Mouse (Mus musculus): Measurements from ENCODE around the gene Ift81. TPM values are rescaled to one million over a fixed set of nuclear protein-coding genes. Genes with fewer than 3 reads are reported as not detected.

The Ift81 gene
- polyA plus RNA-seq, 1 experiment from 2014 or later, result 41.8 TPM

DNA sequence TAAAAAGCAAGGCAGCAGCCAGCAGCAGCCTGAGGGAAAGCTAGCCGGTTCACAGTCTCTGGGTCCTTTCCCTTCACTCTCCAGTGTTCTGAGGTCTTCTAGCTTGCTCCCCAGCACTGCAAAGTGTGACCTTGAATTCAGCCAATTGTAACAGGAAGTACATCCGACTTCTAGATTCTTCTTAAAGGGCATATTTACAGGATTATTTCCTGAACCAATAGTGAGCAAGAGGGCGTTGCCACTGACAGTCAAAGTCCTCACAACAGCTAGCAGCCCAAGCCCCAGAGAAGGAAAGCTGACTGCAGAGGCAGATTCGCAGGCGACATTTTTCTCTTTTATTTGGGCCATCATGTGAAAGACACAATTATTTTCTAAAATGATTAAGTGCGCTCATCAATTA, 65.6 kb downstream of the Ift81 start:
- H3K36me3 ChIP-seq, result 0 out of 2 replicates have a peak, but pooled peaks cover 14% of the 10 kb centered on the region
- H3K4me1 ChIP-seq (replicated peaks), result 0 out of 2 replicates have a peak, but pooled peaks cover 10% of the 10 kb centered on the region
- no peak for ATAC-seq (ENCODE audit: insufficient number of reproducible peaks, insufficient read depth, low FRiP score, low TSS enrichment, low read depth)
- H3K9me3 ChIP-seq, result no peaks in the 10 kb centered on the region
- 75% methylated on average over 6 of the region's 6 CpGs for WGBS
- H3K4me2 ChIP-seq, result no peak overlapping the region
- H3K27me3 ChIP-seq, result no peaks in the 10 kb centered on the region
- H3K9ac ChIP-seq (replicated peaks), result no peak overlapping the region
- no peak overlapping the region for H3K4me3 ChIP-seq (replicated peaks)
- H3K27ac ChIP-seq, result no peak overlapping the region

- H3K27ac ChIP-seq, result no peak overlapping the region
- no peak for ATAC-seq (ENCODE audit: insufficient number of reproducible peaks, insufficient read depth, low FRiP score, low TSS enrichment, low read depth)
- H3K4me2 ChIP-seq, result no peak overlapping the region
- 21% methylated on average over 6 of the region's 6 CpGs for WGBS
- H3K4me3 ChIP-seq (replicated peaks), result no peak overlapping the region
- H3K4me1 ChIP-seq (replicated peaks), result 0 out of 2 replicates have a peak, but pooled peaks cover 10% of the 10 kb centered on the region
- no peaks in the 10 kb centered on the region for H3K27me3 ChIP-seq
- H3K9ac ChIP-seq (replicated peaks), result no peak overlapping the region
- H3K9me3 ChIP-seq, result no peaks in the 10 kb centered on the region
- 0 out of 2 replicates have a peak, but pooled peaks cover 11% of the 10 kb centered on the region for H3K36me3 ChIP-seq
Observed at GRCm38 (mm10) chr5:122547810-122548209, 66.5 kb downstream of the Ift81 start.

DNA sequence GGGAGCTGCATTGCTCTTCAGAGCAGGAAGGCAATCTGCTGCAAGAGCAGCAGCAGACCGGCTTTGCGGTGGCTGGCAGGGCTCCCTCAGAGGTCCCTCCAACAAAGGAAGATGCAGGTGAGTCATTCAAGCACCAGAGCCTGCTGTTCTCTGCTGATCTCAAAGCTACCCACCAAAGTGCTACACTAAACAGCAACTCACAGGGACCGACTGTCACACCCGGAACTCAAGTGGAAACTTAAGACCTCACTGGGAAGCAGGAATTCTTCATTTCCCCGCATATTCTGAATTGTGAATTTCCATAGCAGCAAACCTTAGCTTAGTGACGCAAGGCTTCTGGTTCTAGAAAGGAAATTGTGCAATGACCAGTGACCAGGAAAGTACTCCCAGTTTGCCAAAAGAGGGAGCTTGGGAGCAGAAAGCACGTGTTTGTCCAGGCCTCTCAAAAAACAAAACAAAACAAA, 67.0 kb downstream of the Ift81 start:
- H3K9ac ChIP-seq (replicated peaks), result no peak overlapping the region
- H3K36me3 ChIP-seq, result 0 out of 2 replicates have a peak, but pooled peaks cover 6% of the 10 kb centered on the region
- H3K4me3 ChIP-seq (replicated peaks), result no peak overlapping the region
- no peaks in the 10 kb centered on the region for H3K9me3 ChIP-seq
- no peak for ATAC-seq (ENCODE audit: insufficient number of reproducible peaks, insufficient read depth, low FRiP score, low TSS enrichment, low read depth)
- H3K4me2 ChIP-seq, result no peak overlapping the region
- H3K27me3 ChIP-seq, result no peaks in the 10 kb centered on the region
- H3K4me1 ChIP-seq (replicated peaks), result 0 out of 2 replicates have a peak, but pooled peaks cover 10% of the 10 kb centered on the region
- 60% methylated on average over 7 of the region's 7 CpGs for WGBS
- H3K27ac ChIP-seq, result no peak overlapping the region

DNA sequence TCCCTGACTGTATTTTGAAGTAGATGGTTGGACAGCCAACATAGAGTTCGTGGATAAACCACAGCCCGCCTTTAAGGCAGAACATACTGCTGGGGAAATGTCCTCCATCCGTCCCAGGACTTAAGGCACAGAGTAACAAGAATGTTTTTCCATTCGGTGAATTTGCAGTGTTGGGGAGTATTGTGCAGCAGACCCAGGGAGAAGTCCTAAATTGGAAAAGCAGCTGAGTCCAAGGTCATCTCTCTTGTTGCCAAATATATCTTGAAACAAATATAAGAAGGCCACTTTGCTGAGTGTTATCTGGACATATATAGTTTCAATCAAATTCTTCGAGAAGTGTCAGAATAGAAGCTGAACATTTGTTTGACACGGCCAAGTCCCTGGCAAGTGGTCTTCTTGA, 70.9 kb downstream of the Ift81 start:
- Histone ChIP-seq H3K27me3 (no peaks in the 10 kb centered on the region), H3K9ac (replicated peaks) (no peak overlapping the region), H3K27ac (no peak overlapping the region), H3K9me3 (no peaks in the 10 kb centered on the region), H3K4me2 (no peak overlapping the region), H3K4me3 (replicated peaks) (no peak overlapping the region), H3K4me1 (replicated peaks) (0 out of 2 replicates have a peak, but pooled peaks cover 4% of the 10 kb centered on the region), H3K36me3 (0 out of 2 replicates have a peak, but pooled peaks cover 13% of the 10 kb centered on the region)
- 89% methylated on average over 6 of the region's 6 CpGs for WGBS
- ATAC-seq (ENCODE audit: insufficient number of reproducible peaks, insufficient read depth, low FRiP score, low TSS enrichment, low read depth), result no peak

DNA sequence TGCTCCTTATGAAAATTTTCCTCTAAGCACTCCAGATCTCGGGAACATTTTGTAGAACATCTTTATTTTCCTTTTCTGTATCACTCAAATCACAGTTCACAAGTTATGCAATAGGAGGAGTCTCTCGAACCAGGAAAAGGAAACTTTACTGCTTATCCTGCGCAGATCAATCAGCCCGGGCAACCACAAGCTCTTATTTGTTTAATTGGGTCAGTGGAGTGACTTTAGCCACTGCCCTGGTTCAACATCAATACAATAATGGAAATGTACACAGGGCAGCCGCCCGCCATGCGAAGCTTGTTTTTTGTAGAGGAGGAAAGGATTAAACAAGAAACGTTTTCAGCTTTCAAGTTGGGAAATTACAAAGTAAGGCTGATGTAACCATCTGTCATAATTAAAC, 72.4 kb downstream of the Ift81 start:
- no peaks in the 10 kb centered on the region for H3K27me3 ChIP-seq
- no peak overlapping the region for H3K4me2 ChIP-seq
- H3K36me3 ChIP-seq, result 0 out of 2 replicates have a peak, but pooled peaks cover 14% of the 10 kb centered on the region
- H3K27ac ChIP-seq, result no peak overlapping the region
- H3K9ac ChIP-seq (replicated peaks), result no peak overlapping the region
- no peak for ATAC-seq (ENCODE audit: insufficient number of reproducible peaks, insufficient read depth, low FRiP score, low TSS enrichment, low read depth)
- H3K9me3 ChIP-seq, result no peaks in the 10 kb centered on the region
- 90% methylated on average over 8 of the region's 8 CpGs for WGBS
- no peaks in the 10 kb centered on the region for H3K4me1 ChIP-seq (replicated peaks)
- no peak overlapping the region for H3K4me3 ChIP-seq (replicated peaks)

DNA sequence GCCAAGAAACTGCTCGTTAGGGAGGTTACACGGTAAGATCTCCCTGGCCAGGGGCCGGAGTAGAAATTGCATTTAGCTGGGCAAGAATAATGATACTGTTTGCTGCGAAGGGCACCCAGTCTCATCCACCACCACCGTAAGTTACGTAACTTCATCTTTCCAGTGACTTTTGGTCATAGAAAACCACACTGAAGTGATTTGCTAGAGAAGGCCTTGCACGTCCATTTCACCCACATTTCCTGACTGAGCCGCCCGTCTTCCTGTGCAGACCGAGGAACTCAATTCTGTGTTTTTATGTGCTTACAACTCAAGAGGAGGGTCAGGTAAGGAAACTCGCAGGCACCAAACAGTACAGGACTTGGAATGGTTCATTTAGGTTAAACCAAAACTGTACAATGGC, 76.2 kb downstream of the Ift81 start:
- H3K4me2 ChIP-seq, result no peak overlapping the region
- H3K27me3 ChIP-seq, result no peaks in the 10 kb centered on the region
- ATAC-seq (ENCODE audit: insufficient number of reproducible peaks, insufficient read depth, low FRiP score, low TSS enrichment, low read depth), result no peak
- H3K4me1 ChIP-seq (replicated peaks), result no peaks in the 10 kb centered on the region
- no peaks in the 10 kb centered on the region for H3K9me3 ChIP-seq
- WGBS, result 88% methylated on average over 11 of the region's 11 CpGs
- H3K4me3 ChIP-seq (replicated peaks), result no peak overlapping the region
- no peak overlapping the region for H3K27ac ChIP-seq
- H3K36me3 ChIP-seq, result 0 out of 2 replicates have a peak, but pooled peaks cover 13% of the 10 kb centered on the region
- no peak overlapping the region for H3K9ac ChIP-seq (replicated peaks)

DNA sequence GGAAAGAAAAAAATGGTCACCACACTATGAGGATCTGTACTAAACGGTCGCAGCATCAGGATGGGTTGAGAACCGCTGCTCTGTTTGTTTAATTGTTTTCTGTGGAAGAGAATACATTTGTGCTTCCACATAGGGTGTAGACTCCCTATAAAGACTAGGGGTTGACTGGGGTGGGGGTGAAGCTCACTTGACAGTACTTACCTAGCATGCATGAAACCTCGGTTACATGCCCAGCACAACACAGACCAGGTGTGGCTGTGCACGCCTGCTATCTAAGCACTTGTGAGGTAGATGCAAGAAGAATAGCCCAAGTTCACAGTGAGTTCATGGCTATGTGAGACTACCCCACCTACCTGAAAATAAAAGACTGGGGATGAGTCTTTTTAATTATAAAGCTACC, 76.7 kb downstream of the Ift81 start:
- no peak overlapping the region for H3K9ac ChIP-seq (replicated peaks)
- H3K27ac ChIP-seq, result no peak overlapping the region
- H3K4me2 ChIP-seq, result no peak overlapping the region
- no peak for ATAC-seq (ENCODE audit: insufficient number of reproducible peaks, insufficient read depth, low FRiP score, low TSS enrichment, low read depth)
- H3K36me3 ChIP-seq, result 0 out of 2 replicates have a peak, but pooled peaks cover 13% of the 10 kb centered on the region
- no peaks in the 10 kb centered on the region for H3K9me3 ChIP-seq
- H3K4me3 ChIP-seq (replicated peaks), result no peak overlapping the region
- no peaks in the 10 kb centered on the region for H3K4me1 ChIP-seq (replicated peaks)
- 95% methylated on average over 5 of the region's 5 CpGs for WGBS
- H3K27me3 ChIP-seq, result no peaks in the 10 kb centered on the region

GRCm38 (mm10) chr5:122533884-122534283, 80.4 kb downstream of the Ift81 start:
- Histone ChIP-seq H3K4me2 (no peak overlapping the region), H3K9ac (replicated peaks) (no peak overlapping the region), H3K27me3 (no peaks in the 10 kb centered on the region), H3K4me1 (replicated peaks) (peaks cover 16% of the 10 kb centered on the region), H3K36me3 (peaks cover 8% of the 10 kb centered on the region; the same call in 1 of the 2 replicates), H3K4me3 (replicated peaks) (no peak overlapping the region), H3K9me3 (no peaks in the 10 kb centered on the region), H3K27ac (no peak overlapping the region)
- WGBS, result 89% methylated on average over 8 of the region's 8 CpGs
- no peak for ATAC-seq (ENCODE audit: insufficient number of reproducible peaks, insufficient read depth, low FRiP score, low TSS enrichment, low read depth)

DNA sequence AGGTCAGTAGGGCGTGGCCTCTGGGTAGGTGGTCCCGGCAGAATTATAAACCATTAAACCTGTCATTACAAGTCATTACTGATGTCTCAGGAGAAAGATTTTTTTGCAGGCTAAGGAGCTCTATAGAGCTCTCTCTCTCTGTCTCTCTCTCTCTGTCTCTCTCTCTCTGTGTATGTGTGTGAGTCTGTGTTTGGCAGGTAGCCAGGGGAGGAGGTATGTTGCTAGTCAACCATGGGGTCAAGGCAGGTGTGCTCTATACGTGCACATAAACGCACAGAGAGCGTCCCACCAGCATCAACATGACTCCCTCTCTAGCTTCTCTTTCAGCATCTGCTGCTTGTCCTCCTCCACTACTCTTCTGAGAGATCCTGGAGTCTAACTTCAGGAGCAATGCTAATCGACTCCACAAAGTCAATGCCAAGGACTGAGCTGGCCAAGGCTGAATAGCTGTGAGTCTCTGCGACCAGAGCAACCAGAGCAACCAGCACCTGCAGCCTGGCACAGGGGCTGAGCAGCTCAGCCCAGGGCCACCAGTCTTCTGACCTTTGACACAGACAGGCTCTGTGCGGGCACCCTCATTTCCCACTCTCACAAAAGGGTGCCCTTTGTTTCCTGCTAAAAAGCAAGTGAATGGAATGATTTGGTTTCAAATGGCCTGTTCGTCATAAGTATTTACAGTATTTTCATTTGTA, 84.3 kb downstream of the Ift81 start:
- 74% methylated on average over 9 of the region's 9 CpGs for WGBS
- peaks cover 4% of the 10 kb centered on the region; the same call in 1 of the 2 replicates for H3K9me3 ChIP-seq
- H3K36me3 ChIP-seq, result no peaks in the 10 kb centered on the region; the same call in 1 of the 2 replicates
- H3K4me2 ChIP-seq, result no peak overlapping the region
- ATAC-seq (ENCODE audit: insufficient number of reproducible peaks, insufficient read depth, low FRiP score, low TSS enrichment, low read depth), result no peak
- peaks cover 40% of the 10 kb centered on the region for H3K4me1 ChIP-seq (replicated peaks)
- peak overlapping the region; percentile 51; the same call in 1 of the 2 replicates for H3K27ac ChIP-seq
- H3K4me3 ChIP-seq (replicated peaks), result no peak overlapping the region
- no peak overlapping the region for H3K9ac ChIP-seq (replicated peaks)
- no peaks in the 10 kb centered on the region for H3K27me3 ChIP-seq

- Histone ChIP-seq H3K27me3 (no peaks in the 10 kb centered on the region), H3K9me3 (peaks cover 4% of the 10 kb centered on the region; the same call in 1 of the 2 replicates), H3K36me3 (no peaks in the 10 kb centered on the region; the same call in 1 of the 2 replicates), H3K4me2 (no peak overlapping the region), H3K9ac (replicated peaks) (no peak overlapping the region), H3K27ac (peak overlapping the region; percentile 51), H3K4me1 (replicated peaks) (peaks cover 40% of the 10 kb centered on the region), H3K4me3 (replicated peaks) (no peak overlapping the region)
- 61% methylated on average over 3 of the region's 3 CpGs for WGBS
- ATAC-seq (ENCODE audit: insufficient number of reproducible peaks, insufficient read depth, low FRiP score, low TSS enrichment, low read depth), result no peak
Observed at GRCm38 (mm10) chr5:122529316-122529715, 85.0 kb downstream of the Ift81 start.

GRCm38 (mm10) chr5:122528591-122528990, 85.7 kb downstream of the Ift81 start:
- Histone ChIP-seq H3K27ac (peak overlapping the region; percentile 84), H3K4me3 (replicated peaks) (no peak overlapping the region), H3K4me1 (replicated peaks) (peaks cover 40% of the 10 kb centered on the region), H3K9me3 (peaks cover 4% of the 10 kb centered on the region; the same call in 1 of the 2 replicates), H3K9ac (replicated peaks) (no peak overlapping the region), H3K4me2 (no peak overlapping the region), H3K36me3 (no peaks in the 10 kb centered on the region; the same call in 1 of the 2 replicates), H3K27me3 (no peaks in the 10 kb centered on the region)
- whole genome bisulfite sequencing, result 80% methylated on average over 3 of the region's 3 CpGs
- ATAC-seq (ENCODE audit: insufficient number of reproducible peaks, insufficient read depth, low FRiP score, low TSS enrichment, low read depth), result no peak

Data from limb, embryonic 12.5 days (tissue).